Mouse (Mus musculus): Measurements from ENCODE around the gene Pdhx.

GRCm38 (mm10) chr2:103051937-103052893, 21.1 kb downstream of the Pdhx start:
- TF ChIP-seq CTCF (IDR thresholded peaks at IDR 0.05; ENCODE audit: insufficient read depth, low read depth, low read length) (no peak), POLR2A (IDR thresholded peaks at IDR 0.05; ENCODE audit: insufficient read depth, low read depth, low read length) (no peak)
